Mouse (Mus musculus): ENCODE results near the gene Ufd1. TPM values are rescaled to one million over a fixed set of nuclear protein-coding genes. Genes with fewer than 3 reads are reported as not detected.

Gene Ufd1
- polyA plus RNA-seq, 1 experiment from 2014 or later: 39.5 TPM

GRCm38 (mm10) chr16:18785025-18785424, 26.6 kb upstream of the Ufd1 start:
- Histone ChIP-seq H3K27me3 (0 out of 2 replicates have a peak, but pooled peaks cover 1% of the 10 kb centered on the region), H3K9me3 (replicated peaks) (no peaks in the 10 kb centered on the region), H3K27ac (replicated peaks) (no peak overlapping the region; the same call in 1 of the 2 replicates), H3K9ac (no peak overlapping the region), H3K4me1 (replicated peaks) (peaks cover 26% of the 10 kb centered on the region), H3K36me3 (replicated peaks) (peaks cover 91% of the 10 kb centered on the region), H3K4me3 (replicated peaks) (no peak overlapping the region), H3K4me2 (peak overlapping the region; percentile 32)
- peak; percentile 82 for ATAC-seq (ENCODE audit: insufficient read depth)
- 65% methylated on average over 7 of the region's 7 CpGs for WGBS (ENCODE audit: insufficient replicate concordance)

DNA sequence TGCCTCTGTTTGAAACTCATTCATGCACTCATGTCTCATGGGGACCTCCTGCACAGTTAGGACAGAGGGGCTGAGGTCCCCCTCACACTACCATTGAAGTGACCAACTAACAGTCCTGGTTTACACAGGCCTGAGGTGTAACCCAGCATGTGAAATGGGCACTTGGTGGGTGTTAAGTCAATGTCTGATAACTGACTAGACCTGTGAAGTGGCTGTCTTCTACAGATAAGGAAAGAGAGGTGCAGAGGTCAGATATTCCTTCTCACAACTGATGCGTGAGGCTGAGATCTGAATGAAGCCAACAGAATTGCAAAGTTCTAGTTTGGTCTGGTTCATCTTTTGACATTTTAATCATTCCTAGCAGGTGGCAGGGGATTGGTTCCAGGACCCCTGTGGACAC, 26.1 kb upstream of the Ufd1 start:
- no peaks in the 10 kb centered on the region for H3K27me3 ChIP-seq
- peaks cover 26% of the 10 kb centered on the region for H3K4me1 ChIP-seq (replicated peaks)
- no peaks in the 10 kb centered on the region for H3K9me3 ChIP-seq (replicated peaks)
- peak; percentile 88 for ATAC-seq (ENCODE audit: insufficient read depth)
- WGBS (ENCODE audit: insufficient replicate concordance): 18% methylated on average over 1 of the region's 1 CpGs
- H3K36me3 ChIP-seq (replicated peaks): peaks cover 93% of the 10 kb centered on the region
- peak overlapping the region; percentile 43; the same call in 1 of the 2 replicates for H3K27ac ChIP-seq (replicated peaks)
- no peak overlapping the region for H3K4me3 ChIP-seq (replicated peaks)
- peak overlapping the region; percentile 32 for H3K4me2 ChIP-seq
- no peak overlapping the region for H3K9ac ChIP-seq

GRCm38 (mm10) chr16:18786652-18787051, 24.9 kb upstream of the Ufd1 start:
- no peaks in the 10 kb centered on the region for H3K27me3 ChIP-seq
- WGBS (ENCODE audit: insufficient replicate concordance): 88% methylated on average over 10 of the region's 10 CpGs
- H3K4me3 ChIP-seq (replicated peaks): no peak overlapping the region
- no peak overlapping the region for H3K9ac ChIP-seq
- peaks cover 26% of the 10 kb centered on the region for H3K4me1 ChIP-seq (replicated peaks)
- no peak overlapping the region for H3K27ac ChIP-seq (replicated peaks)
- H3K36me3 ChIP-seq (replicated peaks): peaks cover 93% of the 10 kb centered on the region
- H3K9me3 ChIP-seq (replicated peaks): no peaks in the 10 kb centered on the region
- H3K4me2 ChIP-seq: no peak overlapping the region
- no peak for ATAC-seq (ENCODE audit: insufficient read depth)

- H3K27ac ChIP-seq (replicated peaks): no peak overlapping the region
- H3K36me3 ChIP-seq (replicated peaks): peaks cover 96% of the 10 kb centered on the region
- no peak overlapping the region for H3K9ac ChIP-seq
- WGBS (ENCODE audit: insufficient replicate concordance): 55% methylated on average over 10 of the region's 10 CpGs
- no peaks in the 10 kb centered on the region for H3K27me3 ChIP-seq
- no peaks in the 10 kb centered on the region for H3K9me3 ChIP-seq (replicated peaks)
- peaks cover 26% of the 10 kb centered on the region for H3K4me1 ChIP-seq (replicated peaks)
- H3K4me3 ChIP-seq (replicated peaks): no peak overlapping the region
- no peak for ATAC-seq (ENCODE audit: insufficient read depth)
- no peak overlapping the region for H3K4me2 ChIP-seq
These were observed 22.8 kb upstream of the Ufd1 start for GRCm38 (mm10) chr16:18788627-18789406.

GRCm38 (mm10) chr16:18795223-18795899, 16.2 kb upstream of the Ufd1 start:
- Histone ChIP-seq H3K9me3 (replicated peaks) (no peaks in the 10 kb centered on the region), H3K9ac (no peak overlapping the region), H3K27me3 (no peaks in the 10 kb centered on the region), H3K27ac (replicated peaks) (no peak overlapping the region), H3K4me1 (replicated peaks) (no peaks in the 10 kb centered on the region), H3K36me3 (replicated peaks) (peaks cover 99% of the 10 kb centered on the region), H3K4me2 (no peak overlapping the region), H3K4me3 (replicated peaks) (no peak overlapping the region)
- ATAC-seq (ENCODE audit: insufficient read depth): no peak
- WGBS (ENCODE audit: insufficient replicate concordance): 80% methylated on average over 11 of the region's 11 CpGs

GRCm38 (mm10) chr16:18796645-18797044, 14.9 kb upstream of the Ufd1 start:
- Histone ChIP-seq H3K9me3 (replicated peaks) (no peaks in the 10 kb centered on the region), H3K4me2 (no peak overlapping the region), H3K27me3 (no peaks in the 10 kb centered on the region), H3K36me3 (replicated peaks) (peaks cover 99% of the 10 kb centered on the region), H3K9ac (no peak overlapping the region), H3K27ac (replicated peaks) (no peak overlapping the region), H3K4me1 (replicated peaks) (no peaks in the 10 kb centered on the region), H3K4me3 (replicated peaks) (no peak overlapping the region)
- WGBS (ENCODE audit: insufficient replicate concordance): 89% methylated on average over 7 of the region's 7 CpGs
- no peak for ATAC-seq (ENCODE audit: insufficient read depth)

GRCm38 (mm10) chr16:18798151-18798550, 13.4 kb upstream of the Ufd1 start:
- no peak for ATAC-seq (ENCODE audit: insufficient read depth)
- Histone ChIP-seq H3K9ac (no peak overlapping the region), H3K27ac (replicated peaks) (no peak overlapping the region), H3K4me2 (no peak overlapping the region), H3K27me3 (no peaks in the 10 kb centered on the region), H3K4me3 (replicated peaks) (no peak overlapping the region), H3K4me1 (replicated peaks) (no peaks in the 10 kb centered on the region), H3K36me3 (replicated peaks) (peaks cover 93% of the 10 kb centered on the region), H3K9me3 (replicated peaks) (no peaks in the 10 kb centered on the region)
- WGBS (ENCODE audit: insufficient replicate concordance): 81% methylated on average over 5 of the region's 5 CpGs

GRCm38 (mm10) chr16:18798841-18799240, 12.7 kb upstream of the Ufd1 start:
- WGBS (ENCODE audit: insufficient replicate concordance): 84% methylated on average over 2 of the region's 2 CpGs
- no peaks in the 10 kb centered on the region for H3K4me1 ChIP-seq (replicated peaks)
- no peak overlapping the region for H3K27ac ChIP-seq (replicated peaks)
- no peak for ATAC-seq (ENCODE audit: insufficient read depth)
- no peak overlapping the region for H3K4me3 ChIP-seq (replicated peaks)
- no peaks in the 10 kb centered on the region for H3K9me3 ChIP-seq (replicated peaks)
- H3K27me3 ChIP-seq: no peaks in the 10 kb centered on the region
- H3K36me3 ChIP-seq (replicated peaks): peaks cover 91% of the 10 kb centered on the region
- H3K9ac ChIP-seq: no peak overlapping the region
- no peak overlapping the region for H3K4me2 ChIP-seq

DNA sequence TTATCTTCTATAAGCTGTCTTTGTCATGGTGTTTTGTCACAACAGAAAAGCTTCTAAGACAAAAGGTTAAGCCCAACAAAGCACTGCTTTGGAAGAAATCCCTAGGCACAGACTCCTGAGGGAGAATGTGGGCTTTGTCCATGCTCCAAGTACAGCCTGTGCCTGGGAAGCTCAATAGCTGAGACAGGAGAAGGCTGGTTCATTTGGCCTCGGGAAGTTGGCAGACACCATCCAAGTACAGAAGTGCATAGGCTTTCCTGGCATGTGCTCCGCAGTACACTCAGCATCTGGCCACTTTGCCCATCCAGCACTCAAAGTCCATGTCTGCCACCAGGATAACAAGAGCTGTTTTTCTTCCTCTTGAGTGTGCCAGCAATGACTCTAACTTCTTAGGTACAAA, 5.8 kb upstream of the Ufd1 start:
- no peak for ATAC-seq (ENCODE audit: insufficient read depth)
- Histone ChIP-seq H3K27ac (replicated peaks) (no peak overlapping the region), H3K9ac (no peak overlapping the region), H3K4me3 (replicated peaks) (no peak overlapping the region), H3K4me1 (replicated peaks) (peaks cover 24% of the 10 kb centered on the region), H3K4me2 (no peak overlapping the region), H3K27me3 (no peaks in the 10 kb centered on the region), H3K36me3 (replicated peaks) (peaks cover 85% of the 10 kb centered on the region), H3K9me3 (replicated peaks) (no peaks in the 10 kb centered on the region)
- WGBS (ENCODE audit: insufficient replicate concordance): 89% methylated on average over 2 of the region's 2 CpGs

DNA sequence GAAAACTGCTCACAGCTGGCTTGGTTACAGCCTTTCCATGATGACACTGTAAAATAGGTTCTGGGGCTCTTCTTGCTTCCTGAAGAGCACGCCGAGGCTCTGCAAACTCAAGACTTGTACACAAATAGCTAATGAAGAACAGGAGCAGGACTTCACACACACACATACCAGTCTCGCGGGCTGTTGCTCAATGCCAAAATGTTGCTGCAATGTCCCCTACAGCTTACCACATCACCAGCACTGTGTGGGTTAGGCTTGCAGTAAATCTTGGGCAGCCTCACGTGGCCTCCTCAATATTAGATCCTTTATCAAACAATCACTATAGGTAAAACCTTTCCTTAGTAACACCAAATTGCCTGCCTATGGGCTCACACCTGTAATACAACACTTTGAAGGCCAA, 2.6 kb upstream of the Ufd1 start:
- Histone ChIP-seq H3K4me1 (replicated peaks) (peaks cover 42% of the 10 kb centered on the region), H3K36me3 (replicated peaks) (peaks cover 65% of the 10 kb centered on the region), H3K9me3 (replicated peaks) (no peaks in the 10 kb centered on the region), H3K4me2 (0 out of 2 replicates have a peak overlapping the region, but pooled peaks have one; percentile 11), H3K9ac (no peak overlapping the region), H3K4me3 (replicated peaks) (no peak overlapping the region), H3K27me3 (no peaks in the 10 kb centered on the region), H3K27ac (replicated peaks) (no peak overlapping the region)
- 81% methylated on average over 5 of the region's 5 CpGs for WGBS (ENCODE audit: insufficient replicate concordance)
- ATAC-seq (ENCODE audit: insufficient read depth): no peak

GRCm38 (mm10) chr16:18811032-18811431, 547 bp upstream of the Ufd1 start:
- H3K4me1 ChIP-seq (replicated peaks): peaks cover 48% of the 10 kb centered on the region
- H3K27ac ChIP-seq (replicated peaks): peak overlapping the region; percentile 80
- no peaks in the 10 kb centered on the region for H3K9me3 ChIP-seq (replicated peaks)
- no peaks in the 10 kb centered on the region for H3K27me3 ChIP-seq
- H3K4me3 ChIP-seq (replicated peaks): peak overlapping the region; percentile 70
- 2% methylated on average over 5 of the region's 5 CpGs for WGBS (ENCODE audit: insufficient replicate concordance)
- peak; percentile 56 for ATAC-seq (ENCODE audit: insufficient read depth)
- peak overlapping the region; percentile 74 for H3K9ac ChIP-seq
- H3K36me3 ChIP-seq (replicated peaks): peaks cover 66% of the 10 kb centered on the region
- peak overlapping the region; percentile 83 for H3K4me2 ChIP-seq

Measured in liver, embryonic 15.5 days (tissue).